Mouse (Mus musculus): ENCODE results near the gene Rpia.

Gene Rpia

GRCm38 (mm10) chr6:70804632-70805031 lies 12.6 kb upstream of the Rpia start:
- DNase-seq, result peak; percentile 49

GRCm38 (mm10) chr6:70797581-70798251 lies 5.7 kb upstream of the Rpia start:
- DNase-seq, result peak; percentile 58

- DNase-seq, result no peak
Observed at GRCm38 (mm10) chr6:70796940-70797339, 4.9 kb upstream of the Rpia start.

- peak; percentile 45 for DNase-seq
Observed at GRCm38 (mm10) chr6:70792644-70793043, 612 bp upstream of the Rpia start.

GRCm38 (mm10) chr6:70790852-70791761 lies 925 bp downstream of the Rpia start:
- DNase-seq, result no peak

- no peak for DNase-seq
Observed at GRCm38 (mm10) chr6:70790034-70790650, 1.9 kb downstream of the Rpia start.

- no peak for DNase-seq
Observed at GRCm38 (mm10) chr6:70789134-70789533, 2.9 kb downstream of the Rpia start.

GRCm38 (mm10) chr6:70787524-70787923 lies 4.5 kb downstream of the Rpia start:
- DNase-seq, result no peak

GRCm38 (mm10) chr6:70785852-70786251 lies 6.2 kb downstream of the Rpia start:
- DNase-seq, result no peak

- DNase-seq, result no peak
Observed at GRCm38 (mm10) chr6:70784811-70785210, 7.2 kb downstream of the Rpia start.

GRCm38 (mm10) chr6:70781336-70781735 lies 10.7 kb downstream of the Rpia start:
- DNase-seq, result no peak

GRCm38 (mm10) chr6:70774372-70774771 lies 17.7 kb downstream of the Rpia start:
- DNase-seq, result peak; percentile 36

- peak; percentile 85 for DNase-seq
Observed at GRCm38 (mm10) chr6:70773769-70774168, 18.3 kb downstream of the Rpia start.

GRCm38 (mm10) chr6:70768769-70769168 lies 23.3 kb downstream of the Rpia start:
- peak; percentile 75 for DNase-seq

GRCm38 (mm10) chr6:70765076-70765475 lies 27.0 kb downstream of the Rpia start:
- no peak for DNase-seq

GRCm38 (mm10) chr6:70764551-70764950 lies 27.5 kb downstream of the Rpia start:
- DNase-seq, result no peak

GRCm38 (mm10) chr6:70763881-70764280 lies 28.2 kb downstream of the Rpia start:
- no peak for DNase-seq

- no peak for DNase-seq
Observed at GRCm38 (mm10) chr6:70762659-70763058, 29.4 kb downstream of the Rpia start.

- no peak for DNase-seq
Observed at GRCm38 (mm10) chr6:70760951-70761350, 31.1 kb downstream of the Rpia start.

GRCm38 (mm10) chr6:70754833-70755232 lies 37.2 kb downstream of the Rpia start:
- DNase-seq, result no peak

- DNase-seq, result no peak
Observed at GRCm38 (mm10) chr6:70752351-70752750, 39.7 kb downstream of the Rpia start.

- no peak for DNase-seq
Observed at GRCm38 (mm10) chr6:70751898-70752273, 40.1 kb downstream of the Rpia start.

- DNase-seq, result no peak
Observed at GRCm38 (mm10) chr6:70751251-70751897, 40.7 kb downstream of the Rpia start.

Measured in kidney, adult 11 months (tissue).